Mouse (Mus musculus): ENCODE data around the gene Gm10570.

DNA sequence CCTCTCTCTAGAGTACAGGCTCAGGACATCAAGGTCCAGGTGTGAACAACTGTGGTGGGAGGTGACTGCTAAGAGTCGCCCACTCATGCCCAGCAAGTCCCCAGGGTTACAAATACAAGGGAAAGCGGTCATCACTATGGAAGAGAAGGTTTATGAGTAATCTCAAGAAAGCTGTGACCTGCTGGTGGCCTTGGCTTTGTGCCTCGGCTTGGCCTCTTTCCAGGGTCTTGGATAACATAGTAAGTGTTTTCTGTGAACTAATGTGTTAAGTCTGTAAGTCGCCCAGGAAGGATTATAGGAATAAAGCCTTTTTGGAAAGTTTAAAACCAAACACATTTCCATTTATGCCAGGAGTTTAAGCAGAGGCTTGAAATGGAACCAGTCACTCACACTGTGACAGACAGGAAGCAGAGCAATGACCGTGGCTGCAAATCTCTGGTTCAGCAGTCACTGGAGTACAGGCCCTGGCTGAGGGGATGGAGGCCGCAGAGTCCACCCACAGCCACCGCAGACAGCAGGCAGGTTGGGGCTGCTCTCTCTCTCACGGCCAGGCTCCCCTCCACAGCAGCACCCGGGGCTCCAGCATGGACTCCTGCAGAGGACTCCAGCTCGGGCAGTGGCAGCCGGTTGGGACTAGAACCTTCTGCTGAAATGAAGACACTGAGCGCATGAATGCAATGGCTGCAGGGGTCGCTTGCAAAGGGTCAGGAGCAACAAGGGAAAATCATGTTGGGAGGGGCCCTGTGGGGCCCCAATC lies 7.5 kb upstream of the Gm10570 start:
- TF ChIP-seq GATA1 (IDR thresholded peaks at IDR 0.05; ENCODE audit: borderline replicate concordance, low read length) (no peak), FLI1 (IDR thresholded peaks at IDR 0.05; ENCODE audit: low read length) (no peak)

Data from megakaryocyte, embryonic 14.5 days (primary cell).